Mouse (Mus musculus): ENCODE results near the gene Runx1.
A peak's percentile ranks its signal among the peaks of the same experiment; 100 is the strongest.

Runx1 gene

DNA sequence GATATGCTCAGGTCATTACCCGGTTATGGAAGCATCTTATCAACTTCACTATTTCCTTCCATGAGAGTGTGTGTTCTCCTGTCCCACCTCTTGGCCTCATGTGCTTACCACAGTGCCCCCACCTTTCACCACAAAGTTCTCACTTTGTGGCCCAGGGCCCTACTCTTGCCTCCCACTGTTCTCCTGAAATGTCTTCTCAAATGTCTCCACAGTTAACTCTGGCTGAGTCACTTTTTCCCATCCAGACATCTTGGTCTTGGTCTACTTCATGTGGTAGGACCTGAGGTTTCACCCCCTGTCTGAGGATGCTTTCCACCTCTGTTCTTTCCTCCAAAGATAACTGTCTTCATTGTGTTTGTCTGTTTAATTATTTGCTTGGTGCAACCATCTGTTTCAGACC lies 77.7 kb downstream of the Runx1 start:
- peak; percentile 49 for DNase-seq (ENCODE audit: low read depth, low spot score)

DNA sequence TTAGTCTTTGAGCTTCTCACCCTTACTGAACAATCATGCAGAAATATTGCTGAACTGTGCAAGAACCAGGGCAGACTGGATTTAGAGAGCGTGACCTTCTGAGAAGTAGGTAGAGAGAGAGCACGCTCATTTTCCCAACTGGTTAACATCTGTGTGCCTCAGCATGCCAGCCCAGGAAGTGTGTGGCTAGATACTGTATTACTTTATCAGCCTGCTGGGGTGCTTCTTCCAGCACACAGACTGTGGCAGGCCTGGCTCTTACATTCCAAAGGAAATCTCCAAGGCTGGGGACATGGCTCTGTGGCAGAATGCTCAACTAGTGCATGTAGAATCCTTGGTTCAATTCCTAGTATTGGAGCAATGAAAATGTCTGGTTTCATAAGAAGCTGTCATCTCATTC lies 78.9 kb downstream of the Runx1 start:
- DNase-seq (ENCODE audit: low read depth, low spot score): no peak

DNA sequence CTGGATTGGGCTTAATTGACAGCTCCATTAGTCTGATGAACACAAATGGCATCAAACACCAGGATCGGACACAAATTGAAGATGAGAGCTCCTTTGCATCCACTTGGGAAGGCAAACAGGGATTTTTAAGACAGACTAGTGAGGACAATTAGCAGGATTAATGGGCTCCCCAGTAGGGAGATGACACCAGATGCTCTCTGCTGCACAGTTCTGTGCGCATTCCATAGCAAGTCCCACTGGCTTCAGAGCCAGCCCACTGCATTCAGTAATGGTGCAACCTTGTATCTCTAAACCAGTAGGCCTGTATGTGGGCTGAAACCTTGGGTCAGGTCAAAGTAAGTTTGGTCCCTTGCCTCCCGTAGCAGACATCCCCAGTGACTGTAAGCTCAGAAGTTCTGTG lies 80.7 kb downstream of the Runx1 start:
- no peak for DNase-seq (ENCODE audit: low read depth, low spot score)

- DNase-seq (ENCODE audit: low read depth, low spot score): no peak
Measured at GRCm38 (mm10) chr16:92744172-92744777, 81.7 kb downstream of the Runx1 start.

GRCm38 (mm10) chr16:92743755-92744154 lies 82.2 kb downstream of the Runx1 start:
- peak; percentile 38 for DNase-seq (ENCODE audit: low read depth, low spot score)

DNA sequence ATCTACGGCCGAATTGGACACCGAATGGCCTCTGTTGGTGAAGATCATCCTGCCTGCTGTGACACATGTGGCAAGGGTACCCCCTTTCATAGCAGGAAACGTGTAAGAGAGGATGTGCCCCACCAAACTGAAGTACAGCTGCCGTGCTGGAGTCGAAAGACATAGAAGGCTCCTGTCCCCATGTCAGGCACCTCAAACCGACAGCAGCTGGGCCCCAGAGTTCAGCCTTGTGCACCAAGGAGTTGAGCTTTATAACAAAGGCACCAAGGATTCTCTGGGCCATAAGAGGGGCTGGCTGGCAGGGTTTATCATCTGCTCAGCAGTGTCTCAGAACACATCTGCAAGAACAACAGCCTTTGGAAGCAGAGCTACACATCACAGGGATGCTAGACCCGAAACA lies 84.6 kb downstream of the Runx1 start:
- no peak for DNase-seq (ENCODE audit: low read depth, low spot score)

GRCm38 (mm10) chr16:92740541-92740940 lies 85.4 kb downstream of the Runx1 start:
- no peak for DNase-seq (ENCODE audit: low read depth, low spot score)

GRCm38 (mm10) chr16:92739997-92740396 lies 86.0 kb downstream of the Runx1 start:
- DNase-seq (ENCODE audit: low read depth, low spot score): no peak

- DNase-seq (ENCODE audit: low read depth, low spot score): no peak
Measured at GRCm38 (mm10) chr16:92739071-92739793, 86.7 kb downstream of the Runx1 start.

- DNase-seq (ENCODE audit: low read depth, low spot score): no peak
Measured at GRCm38 (mm10) chr16:92738476-92739010, 87.4 kb downstream of the Runx1 start.

DNA sequence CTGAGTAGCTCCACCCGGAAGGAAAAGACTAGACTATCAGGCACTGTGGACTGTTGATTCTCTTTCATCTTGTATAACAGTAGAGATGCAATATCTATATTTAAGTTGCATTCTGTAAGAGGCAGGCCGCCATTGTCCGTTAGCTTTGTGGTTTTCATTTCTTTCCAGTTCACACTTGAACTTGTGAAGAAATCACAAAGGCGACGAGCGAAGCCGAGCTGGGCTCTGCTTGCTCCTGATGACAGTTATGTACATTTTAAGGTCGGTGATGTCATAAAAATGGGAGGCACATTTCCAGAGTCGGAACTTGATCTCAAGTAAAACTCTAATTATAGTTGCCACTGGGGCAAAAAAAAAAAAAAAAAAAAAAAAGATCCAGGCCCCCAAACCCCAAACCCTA lies 99.1 kb downstream of the Runx1 start:
- no peak for DNase-seq (ENCODE audit: low read depth, low spot score)

DNA sequence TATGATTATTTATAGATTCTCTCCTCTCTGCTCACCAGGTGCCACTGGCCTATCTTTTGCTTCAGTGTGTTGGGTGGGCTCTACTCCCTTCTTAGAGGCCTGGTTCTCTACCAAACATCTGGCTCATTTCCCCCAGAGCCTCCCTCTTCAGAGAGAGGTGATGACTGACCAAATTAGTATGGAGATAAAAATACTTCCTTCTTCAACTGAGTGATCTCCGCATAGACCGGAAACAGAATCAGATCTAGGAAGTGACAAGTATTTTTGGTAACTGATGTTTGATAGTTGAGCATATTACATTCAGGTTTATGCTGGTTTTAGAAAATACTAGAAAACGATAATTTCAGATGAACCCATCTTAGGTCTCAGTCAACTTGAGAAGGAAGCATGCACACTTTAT lies 101.4 kb downstream of the Runx1 start:
- peak; percentile 31 for DNase-seq (ENCODE audit: low read depth, low spot score)

GRCm38 (mm10) chr16:92720678-92721077 lies 105.3 kb downstream of the Runx1 start:
- DNase-seq (ENCODE audit: low read depth, low spot score): no peak

GRCm38 (mm10) chr16:92719725-92720124 lies 106.2 kb downstream of the Runx1 start:
- no peak for DNase-seq (ENCODE audit: low read depth, low spot score)

DNA sequence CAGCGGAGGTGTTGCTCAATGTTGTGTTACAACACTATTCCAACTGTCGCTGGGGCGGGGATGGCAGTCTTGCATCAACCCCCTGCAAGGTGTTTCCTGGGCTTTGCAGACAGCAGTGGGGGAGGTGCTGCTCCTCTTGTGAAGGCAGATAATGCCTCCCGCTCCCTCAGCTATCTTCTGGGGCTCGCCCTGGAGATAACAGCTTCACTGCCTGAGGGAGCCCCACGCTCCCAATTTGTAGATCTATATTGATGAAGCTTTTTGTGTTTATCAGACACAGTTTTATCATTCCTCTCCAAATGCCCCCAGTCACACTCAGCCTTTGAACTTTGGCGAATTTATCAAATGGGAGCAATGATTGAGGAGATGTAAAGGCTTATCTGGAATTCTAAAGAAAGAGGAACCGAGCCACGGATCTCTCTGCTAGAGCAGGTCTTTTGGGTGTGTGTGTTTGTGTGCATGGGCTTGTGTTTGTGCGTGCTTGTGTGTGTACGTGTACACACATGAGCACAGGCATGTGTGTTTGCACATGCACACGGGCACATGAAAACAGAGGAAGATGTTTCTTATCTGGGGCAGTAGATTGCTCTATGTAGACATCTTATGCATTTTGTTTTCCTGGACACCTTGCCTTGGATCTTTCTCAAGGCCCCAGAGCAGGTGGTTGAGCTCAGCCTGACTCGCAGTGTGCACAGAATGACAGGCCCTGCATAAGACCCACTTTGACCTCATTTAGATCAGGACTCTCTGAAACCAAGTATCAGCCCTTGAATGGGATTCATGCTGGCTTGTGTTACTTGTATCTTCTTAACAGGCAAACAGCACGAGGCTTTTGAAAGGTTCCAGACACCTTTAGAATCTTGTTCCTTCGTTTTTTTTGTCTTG lies 110.1 kb downstream of the Runx1 start:
- no peak for DNase-seq (ENCODE audit: low read depth, low spot score)

DNA sequence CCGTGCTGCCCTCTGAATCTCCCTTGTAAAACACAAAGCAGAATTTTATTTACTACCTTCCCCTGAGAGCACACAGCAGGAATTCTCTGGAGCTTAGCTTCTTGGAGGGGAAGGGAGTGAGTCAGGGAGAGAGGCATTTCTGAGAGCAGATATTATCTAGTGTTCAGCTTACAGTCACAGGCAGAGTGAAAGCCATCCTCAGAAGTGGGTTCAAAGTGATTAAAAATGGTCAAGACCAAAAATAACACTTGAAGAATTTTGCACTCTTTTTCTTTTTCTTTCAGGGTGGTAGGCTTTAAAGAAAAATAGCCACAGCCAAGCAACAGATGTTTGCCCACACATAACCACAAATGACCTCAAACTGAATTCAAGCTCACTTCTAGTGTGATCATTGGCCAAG lies 115.8 kb downstream of the Runx1 start:
- no peak for DNase-seq (ENCODE audit: low read depth, low spot score)

GRCm38 (mm10) chr16:92708718-92709117 lies 117.2 kb downstream of the Runx1 start:
- DNase-seq (ENCODE audit: low read depth, low spot score): peak; percentile 38

- no peak for DNase-seq (ENCODE audit: low read depth, low spot score)
Measured at GRCm38 (mm10) chr16:92707712-92708111, 118.2 kb downstream of the Runx1 start.

DNA sequence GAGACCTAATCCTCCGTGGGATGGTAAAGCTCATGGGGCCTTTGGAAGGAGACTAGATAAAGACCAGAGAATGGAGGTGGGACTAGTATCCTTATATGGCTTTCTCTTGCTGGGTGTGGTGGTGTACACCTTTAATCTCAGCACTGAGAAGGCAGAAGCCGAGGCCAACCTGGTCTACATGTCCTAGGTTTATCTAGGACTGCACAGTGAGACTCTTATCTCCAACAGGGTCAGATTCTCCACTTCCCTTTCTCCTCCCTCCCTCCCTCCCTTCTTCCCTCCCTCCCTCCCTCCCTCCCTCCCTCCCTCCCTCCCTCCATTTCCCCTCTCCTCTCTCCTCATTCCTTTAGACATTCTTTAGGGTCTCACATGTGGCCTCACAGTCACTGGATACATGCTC lies 118.8 kb downstream of the Runx1 start:
- no peak for DNase-seq (ENCODE audit: low read depth, low spot score)

GRCm38 (mm10) chr16:92705564-92706458 lies 120.1 kb downstream of the Runx1 start:
- DNase-seq (ENCODE audit: low read depth, low spot score): no peak

GRCm38 (mm10) chr16:92703850-92704249 lies 122.1 kb downstream of the Runx1 start:
- DNase-seq (ENCODE audit: low read depth, low spot score): no peak

Measured in CD4-positive, CD25-positive, alpha-beta regulatory T cell, adult 2 months (primary cell).